Mouse (Mus musculus): ENCODE data around the gene 4933415A04Rik. TPM values are rescaled to one million over a fixed set of nuclear protein-coding genes. Genes with fewer than 3 reads are reported as not detected.

The 4933415A04Rik gene
- polyA plus RNA-seq, 1 experiment: not detected

- H3K36me3 ChIP-seq (ENCODE audit: control insufficient read depth): no peaks in the 10 kb centered on the region
- H3K4me1 ChIP-seq (ENCODE audit: control insufficient read depth): no peaks in the 10 kb centered on the region
- H3K9me3 ChIP-seq (ENCODE audit: control insufficient read depth, low read length): no peaks in the 10 kb centered on the region
- H3K27me3 ChIP-seq (ENCODE audit: control insufficient read depth): no peaks in the 10 kb centered on the region
- no peak overlapping the region for H3K4me3 ChIP-seq (replicated peaks)
- TF ChIP-seq GATA1 (IDR thresholded peaks at IDR 0.05; ENCODE audit: low read length) (no peak), TAL1 (IDR thresholded peaks at IDR 0.05; ENCODE audit: low read length) (no peak)
Measured at GRCm38 (mm10) chr11:43633658-43634401, 47.0 kb downstream of the 4933415A04Rik start.

DNA sequence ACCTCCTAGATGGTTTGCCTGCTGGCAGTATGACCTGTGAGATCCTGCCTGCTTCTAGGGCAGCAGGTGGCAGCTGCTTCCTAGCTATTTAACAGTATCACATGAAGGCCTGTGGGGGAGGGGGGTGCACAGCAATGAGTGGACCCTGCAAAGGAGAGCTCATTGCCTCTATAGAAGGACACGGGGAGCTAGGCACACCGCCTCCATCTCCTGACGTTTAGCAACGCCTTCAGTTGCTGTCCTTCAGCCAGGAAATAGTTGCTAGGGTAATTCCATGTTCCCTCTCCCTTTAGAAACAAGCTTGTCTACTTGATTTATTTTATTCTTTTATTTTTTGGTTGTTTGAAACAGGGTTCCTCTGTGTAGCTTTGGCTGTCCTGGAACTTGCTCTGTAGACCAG lies 49.9 kb downstream of the 4933415A04Rik start:
- Histone ChIP-seq H3K4me3 (replicated peaks) (no peak overlapping the region), H3K9me3 (ENCODE audit: control insufficient read depth, low read length) (no peaks in the 10 kb centered on the region), H3K36me3 (ENCODE audit: control insufficient read depth) (no peaks in the 10 kb centered on the region), H3K27me3 (ENCODE audit: control insufficient read depth) (no peaks in the 10 kb centered on the region), H3K4me1 (ENCODE audit: control insufficient read depth) (no peaks in the 10 kb centered on the region)
- no peak for TF ChIP-seq GATA1 (IDR thresholded peaks at IDR 0.05; ENCODE audit: low read length)

GRCm38 (mm10) chr11:43638486-43638885 lies 51.6 kb downstream of the 4933415A04Rik start:
- no peak for TF ChIP-seq TAL1 (IDR thresholded peaks at IDR 0.05; ENCODE audit: low read length)
- TF ChIP-seq GATA1 (IDR thresholded peaks at IDR 0.05; ENCODE audit: low read length): no peak
- Histone ChIP-seq H3K9me3 (ENCODE audit: control insufficient read depth, low read length) (no peaks in the 10 kb centered on the region), H3K4me3 (replicated peaks) (no peak overlapping the region), H3K27me3 (ENCODE audit: control insufficient read depth) (no peaks in the 10 kb centered on the region), H3K4me1 (ENCODE audit: control insufficient read depth) (no peaks in the 10 kb centered on the region), H3K36me3 (ENCODE audit: control insufficient read depth) (no peaks in the 10 kb centered on the region)

Other genes starting within 250 kb of the 4933415A04Rik start
- 7.7 and 11.4 TPM in 2 replicates for gene Pttg1, start 160.8 kb upstream of the 4933415A04Rik start, polyA plus RNA-seq (2012)
- 0.93 and 0.96 TPM in 2 replicates for gene Slu7, start 153.3 kb upstream of the 4933415A04Rik start, polyA plus RNA-seq (2012)
- not detected in 2 replicates for gene C1qtnf2, start 112.8 kb upstream of the 4933415A04Rik start, polyA plus RNA-seq (2012)
- not detected in 2 replicates for gene Ccnjl, start 58.3 kb upstream of the 4933415A04Rik start, polyA plus RNA-seq (2012)
- not detected in 2 replicates for gene Fabp6, start 14.5 kb downstream of the 4933415A04Rik start, polyA plus RNA-seq (2012)
- 0.51 and 0.72 TPM in 2 replicates for gene Pwwp2a, start 95.0 kb downstream of the 4933415A04Rik start, polyA plus RNA-seq (2012)
- 1.1 and 1.4 TPM in 2 replicates for gene Ttc1, start 161.0 kb downstream of the 4933415A04Rik start, polyA plus RNA-seq (2012)

Data from erythroblast, embryonic 14.5 days (primary cell).